Mouse (Mus musculus) C2C12 (cell line): ENCODE results near the gene Fcer2a. TPM values are rescaled to one million over a fixed set of nuclear protein-coding genes. Genes with fewer than 3 reads are reported as not detected.

ENCODE experiments used
- H3K27me3 ChIP-seq: one replicate; pipeline ENCODE4 v1.6.1; 2011; ENCODE audit not compliant: control insufficient read depth, insufficient read depth, insufficient read length
- H3K36me3 ChIP-seq: one replicate; pipeline ENCODE4 v1.6.1; 2011; ENCODE audit not compliant: control insufficient read depth, insufficient read depth
- H3K4me3 ChIP-seq: one replicate; pipeline ENCODE4 v1.5.1; 2011; ENCODE audit warnings: mild to moderate bottlenecking, control low read depth; ENCODE audit not compliant: poor library complexity, insufficient read depth, severe bottlenecking
- H3K79me2 ChIP-seq: one replicate; pipeline ENCODE4 v1.6.1; 2011; ENCODE audit not compliant: control insufficient read depth, insufficient read depth
- H3K79me3 ChIP-seq: one replicate; pipeline ENCODE4 v1.6.1; 2011; ENCODE audit warnings: low read depth, control low read depth
- H3ac ChIP-seq: one replicate; pipeline ENCODE3; 2011; ENCODE audit warnings: low read depth; ENCODE audit not compliant: control insufficient read depth, insufficient read length
- CEBPB ChIP-seq: IDR thresholded peaks from one replicate; pipeline ENCODE4 v1.6.1; 2011; ENCODE audit warnings: low read depth, mild to moderate bottlenecking, control low read depth, moderate library complexity
- CTCF ChIP-seq: IDR thresholded peaks from one replicate; pipeline ENCODE4 v1.5.1; 2011; ENCODE audit not compliant: control insufficient read depth, insufficient read depth, insufficient read length
- FOSL1 ChIP-seq: IDR thresholded peaks from one replicate; pipeline ENCODE4 v1.8.0; 2011; ENCODE audit warnings: mild to moderate bottlenecking, low read length; ENCODE audit not compliant: poor library complexity, insufficient read depth, severe bottlenecking
- MAX ChIP-seq: IDR thresholded peaks from one replicate; pipeline ENCODE4 v1.6.1; 2011; ENCODE audit warnings: mild to moderate bottlenecking, control low read depth
- MYOD1 ChIP-seq: IDR thresholded peaks from one replicate; pipeline ENCODE4 v1.6.1; 2011; ENCODE audit warnings: low read depth; ENCODE audit not compliant: control insufficient read depth, insufficient read length
- MYOG ChIP-seq: IDR thresholded peaks from one replicate; pipeline ENCODE4 v1.6.1; 2011; ENCODE audit not compliant: control insufficient read depth, insufficient read length; ENCODE audit errors: extremely low read depth
- USF1 ChIP-seq: IDR thresholded peaks from one replicate; pipeline ENCODE4 v1.6.1; 2011; ENCODE audit warnings: low read depth, mild to moderate bottlenecking, control low read depth, moderate library complexity
- polyA plus RNA-seq: library from polyadenylated mRNA; unstranded; fragments of >200 nt; fragmentation: generic; extraction: Trizol; gene quantifications from one replicate; pipeline ENCODE4 v1.2.1, GENCODE M21; 2012; ENCODE audit warnings: missing spikeins

The Fcer2a gene
- polyA plus RNA-seq, 1 experiment = 0.01 TPM

DNA sequence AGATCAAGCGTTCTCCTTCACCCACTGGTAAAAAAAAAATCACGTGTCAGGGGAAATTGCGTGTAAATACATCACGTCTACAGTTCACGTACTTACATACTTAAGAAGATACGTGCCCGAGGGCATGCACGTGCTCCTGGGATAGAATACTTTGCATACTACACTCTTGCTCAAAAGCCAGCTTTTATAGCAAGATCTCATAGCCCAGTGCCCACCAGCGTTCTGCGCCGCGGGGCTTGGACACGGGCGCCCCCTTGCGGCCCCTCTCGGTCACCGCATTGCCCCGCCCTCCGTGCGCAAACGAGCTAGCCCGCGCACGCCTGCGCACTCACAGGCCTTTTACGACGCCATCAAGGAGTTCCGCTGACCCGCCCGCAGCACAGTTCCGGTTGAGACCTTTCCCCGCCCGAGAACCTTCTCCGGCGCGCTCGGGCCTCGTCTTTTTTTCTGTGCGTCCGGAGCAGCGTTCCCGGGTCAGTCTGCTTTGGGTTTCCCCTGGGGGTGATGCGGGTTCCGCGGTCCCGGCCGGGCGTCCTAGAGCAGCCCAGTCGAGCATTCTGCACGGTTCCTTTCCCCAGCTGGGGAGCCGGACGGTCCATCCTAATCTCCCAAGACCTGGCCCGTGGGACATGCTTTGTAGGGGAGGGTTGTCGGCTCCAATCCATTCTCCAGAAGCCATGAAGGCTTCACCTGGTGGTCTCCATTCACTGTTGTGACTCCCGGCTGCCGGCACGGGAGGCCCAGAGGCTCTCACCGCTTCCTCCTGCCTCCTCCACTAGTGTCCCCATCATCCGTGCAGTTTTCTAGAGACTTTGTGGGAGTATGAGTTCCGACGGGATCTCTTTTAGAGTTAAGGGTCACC lies 17.6 kb downstream of the Fcer2a start, which contains the start of gene Trappc5:
Trappc5 (plus strand) TSS at position 169 of the 862 bp plus-strand sequence.
- peak within 1 kb of the TSS; percentile 96 for H3ac ChIP-seq
- H3K79me3 ChIP-seq = peaks cover 26% of the 10 kb centered on the region
- peak within 1 kb of the TSS; percentile 92 for H3K4me3 ChIP-seq
- H3K36me3 ChIP-seq = peaks cover 28% of the 10 kb centered on the region
- no peaks in the 10 kb centered on the region for H3K27me3 ChIP-seq
- H3K79me2 ChIP-seq = peaks cover 44% of the 10 kb centered on the region
- TF ChIP-seq FOSL1 = no peak
- TF ChIP-seq MYOG = no peak
- peak; percentile 97 for TF ChIP-seq CTCF
- no peak for TF ChIP-seq CEBPB

DNA sequence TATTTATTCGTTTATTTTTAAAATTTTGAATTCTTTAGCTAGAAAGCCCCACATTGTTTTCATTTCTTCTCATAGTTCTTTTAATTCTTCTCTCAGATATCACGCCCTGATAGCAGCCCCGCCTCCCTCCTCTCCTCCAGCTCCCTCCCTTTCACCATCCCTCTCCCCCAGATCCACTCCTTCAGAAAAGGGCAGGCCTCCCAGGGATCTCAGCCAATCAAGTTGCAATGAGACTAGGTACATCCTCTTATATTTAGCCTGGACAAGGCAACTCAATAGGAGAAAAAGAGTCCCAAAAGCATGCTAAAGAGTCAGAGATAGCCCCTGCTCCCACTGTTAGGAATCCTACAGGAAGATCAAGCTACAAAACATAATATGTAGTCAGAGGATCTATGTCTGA lies 19.3 kb downstream of the Fcer2a start:
- H3K36me3 ChIP-seq = peaks cover 12% of the 10 kb centered on the region
- H3K27me3 ChIP-seq = no peaks in the 10 kb centered on the region
- H3K4me3 ChIP-seq = no peak overlapping the region
- H3K79me2 ChIP-seq = peaks cover 34% of the 10 kb centered on the region
- H3K79me3 ChIP-seq = peaks cover 26% of the 10 kb centered on the region
- H3ac ChIP-seq = no peak overlapping the region
- TF ChIP-seq MAX = no peak
- TF ChIP-seq MYOD1 = no peak
- TF ChIP-seq CTCF = no peak
- no peak for TF ChIP-seq FOSL1
- no peak for TF ChIP-seq CEBPB
- no peak for TF ChIP-seq MYOG

DNA sequence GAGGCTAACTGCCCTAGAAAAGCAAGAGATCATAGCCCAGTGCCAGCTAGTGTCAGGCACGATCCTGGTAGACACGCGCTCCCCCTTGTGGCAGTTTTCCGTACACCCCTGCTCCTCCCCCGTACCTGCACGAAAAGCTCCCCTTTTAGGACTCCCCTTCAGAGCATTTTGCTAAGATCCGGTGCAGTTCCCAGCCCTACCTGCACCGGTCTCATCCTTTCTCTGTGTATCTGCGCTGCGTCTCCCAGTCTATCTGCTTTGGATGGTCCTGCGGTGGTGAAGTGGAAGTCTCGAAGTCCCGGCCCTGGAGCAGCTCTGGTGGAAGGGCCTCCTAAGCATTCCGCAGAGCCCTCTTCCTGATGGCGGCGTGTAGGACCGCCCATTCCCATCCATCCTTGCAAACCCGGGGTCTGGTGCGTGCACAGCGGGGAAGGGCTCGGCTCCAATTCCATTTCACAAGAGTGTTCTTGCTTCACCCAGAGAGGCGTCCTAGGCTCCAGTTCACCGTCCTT lies 21.9 kb downstream of the Fcer2a start, which contains the start of gene Fcor:
Fcor (minus strand) TSS at position 383 of the 512 bp plus-strand sequence.
- Histone ChIP-seq H3K27me3 (peaks cover 11% of the 10 kb centered on the region), H3ac (peak within 1 kb of the TSS; percentile 61), H3K79me2 (peaks cover 7% of the 10 kb centered on the region), H3K36me3 (no peaks in the 10 kb centered on the region), H3K4me3 (no peak within 1 kb of the TSS), H3K79me3 (peaks cover 6% of the 10 kb centered on the region)
- TF ChIP-seq CTCF (peak; percentile 90), MAX (no peak)

DNA sequence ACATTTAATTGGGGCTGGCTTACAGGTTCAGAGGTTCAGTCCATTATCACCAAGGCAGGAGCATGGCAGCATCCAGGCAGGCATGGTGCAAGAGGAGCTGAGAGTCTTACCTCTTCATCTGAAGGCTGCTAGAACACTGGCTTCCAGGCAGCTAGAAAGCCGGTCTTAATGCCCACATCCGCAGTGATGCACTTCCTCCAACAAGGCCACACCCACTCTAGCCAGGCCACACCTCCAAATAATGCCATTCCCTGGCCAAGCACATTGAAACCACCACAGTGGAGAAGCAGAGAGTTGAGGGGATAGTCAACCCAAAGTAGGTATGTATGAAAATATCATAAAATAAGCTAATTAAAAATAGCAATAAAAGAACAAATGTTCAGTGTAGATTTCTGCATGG lies 23.6 kb downstream of the Fcer2a start:
- H3K36me3 ChIP-seq = no peaks in the 10 kb centered on the region
- TF ChIP-seq USF1 (no peak), MYOG (no peak), MAX (no peak), CEBPB (no peak), FOSL1 (no peak)

DNA sequence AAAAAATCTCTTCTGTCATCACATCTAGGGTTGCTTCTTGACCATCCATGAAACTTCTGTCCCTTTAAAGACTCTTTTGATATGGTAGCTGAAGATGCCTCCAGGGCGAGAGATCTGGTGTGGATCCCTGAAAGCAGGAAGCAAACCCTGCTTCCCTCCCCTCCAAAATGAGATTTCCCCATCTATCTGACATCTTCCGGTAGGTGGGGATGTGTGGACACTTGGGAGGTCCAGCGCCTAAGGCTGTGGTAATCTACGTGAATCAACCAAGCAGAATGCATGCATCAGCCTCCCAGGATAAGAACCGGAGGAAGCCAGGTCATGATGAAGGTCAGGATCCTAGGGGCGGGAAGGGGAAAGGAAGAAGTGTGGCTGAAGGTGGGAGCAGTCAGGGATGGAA lies 28.5 kb downstream of the Fcer2a start, which contains the start of gene Mcemp1:
Mcemp1 (plus strand) TSS at position 248 of the 400 bp plus-strand sequence.
- no peak within 1 kb of the TSS for H3ac ChIP-seq
- H3K79me3 ChIP-seq = no peaks in the 10 kb centered on the region
- H3K79me2 ChIP-seq = no peaks in the 10 kb centered on the region
- H3K27me3 ChIP-seq = peaks cover 36% of the 10 kb centered on the region
- no peak within 1 kb of the TSS for H3K4me3 ChIP-seq
- H3K36me3 ChIP-seq = no peaks in the 10 kb centered on the region
- TF ChIP-seq MAX (no peak), CTCF (no peak), USF1 (no peak), CEBPB (no peak), MYOD1 (no peak), FOSL1 (no peak), MYOG (no peak)

More for the DNA sequence above, 23.6 kb downstream of the Fcer2a start:
- Histone ChIP-seq H3K79me3 (no peaks in the 10 kb centered on the region), H3ac (no peak overlapping the region), H3K79me2 (no peaks in the 10 kb centered on the region), H3K4me3 (no peak overlapping the region), H3K27me3 (peaks cover 27% of the 10 kb centered on the region)

DNA sequence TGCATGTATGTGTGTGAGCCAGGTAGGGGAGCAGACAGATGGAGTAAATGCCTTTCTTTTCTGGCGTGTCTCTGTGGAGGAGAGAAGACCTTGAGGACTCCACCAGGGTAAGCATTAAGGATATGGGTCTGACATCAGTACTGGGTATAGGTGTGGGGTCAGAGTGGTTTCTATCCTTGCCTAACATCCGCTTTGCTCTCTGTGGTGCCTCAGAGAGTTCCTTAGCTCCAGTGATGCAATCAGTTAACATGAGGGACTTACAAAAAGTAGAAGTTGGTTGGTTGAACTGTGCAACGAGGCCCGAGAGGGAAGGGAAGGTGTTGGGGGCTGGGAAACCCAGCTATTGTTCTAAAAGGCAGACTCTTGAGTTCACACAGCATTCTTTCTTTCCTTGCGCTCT lies 29.6 kb downstream of the Fcer2a start:
- H3K36me3 ChIP-seq = no peaks in the 10 kb centered on the region
- H3K79me2 ChIP-seq = no peaks in the 10 kb centered on the region
- no peak overlapping the region for H3K4me3 ChIP-seq
- TF ChIP-seq MYOD1 = no peak
- no peak for TF ChIP-seq FOSL1
- TF ChIP-seq USF1 = no peak
- TF ChIP-seq CTCF = no peak
- no peak for TF ChIP-seq MAX
- TF ChIP-seq CEBPB = no peak
- TF ChIP-seq MYOG = no peak
- no peaks in the 10 kb centered on the region for H3K79me3 ChIP-seq
- H3K27me3 ChIP-seq = peaks cover 36% of the 10 kb centered on the region
- H3ac ChIP-seq = no peak overlapping the region
